Mouse (Mus musculus): ENCODE data around the gene Gpc6.

The Gpc6 gene

DNA sequence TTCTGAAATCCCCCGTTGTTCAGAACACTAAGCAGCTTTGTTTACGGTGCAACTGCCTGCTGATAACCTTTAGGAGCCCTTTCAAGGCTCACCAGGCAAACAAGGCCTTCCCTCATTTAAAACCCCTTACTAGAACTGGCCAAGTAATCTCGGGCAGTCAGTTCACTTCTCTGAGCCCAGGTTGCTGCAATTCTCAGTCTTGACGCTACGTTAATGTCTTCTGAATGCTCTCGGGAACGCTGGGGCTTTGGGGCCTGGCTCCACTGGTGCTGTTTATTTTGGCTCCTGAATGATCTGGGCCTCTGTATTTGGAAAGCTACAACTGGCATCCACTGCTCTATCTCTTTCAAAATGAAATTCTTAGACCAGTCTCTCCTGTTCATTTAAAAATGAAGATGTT lies 985.2 kb downstream of the Gpc6 start:
- no peak for DNase-seq (ENCODE audit: extremely low read depth, low read depth, low spot score)

- DNase-seq (ENCODE audit: extremely low read depth, low read depth, low spot score) = no peak
Observed at GRCm38 (mm10) chr14:117912624-117913270, 987.6 kb downstream of the Gpc6 start.

DNA sequence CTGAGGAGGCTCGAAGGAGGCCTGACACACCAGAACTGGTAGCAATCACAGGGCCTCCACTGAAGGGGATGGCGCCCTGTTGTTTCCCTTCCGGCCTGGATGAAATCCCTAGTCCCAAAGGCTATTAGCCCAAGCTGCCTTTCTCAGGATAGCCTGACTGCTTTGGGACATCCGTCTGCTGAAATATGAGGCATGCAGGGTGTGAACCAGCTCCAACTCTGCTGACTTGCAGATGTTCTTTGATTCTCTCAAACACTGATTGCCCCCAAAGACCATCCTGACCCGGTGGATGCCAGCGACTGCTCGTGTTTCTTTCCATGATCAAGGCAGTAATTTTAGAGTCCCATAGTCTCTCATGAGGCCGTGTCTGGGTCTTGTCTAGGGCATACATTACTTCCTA lies 991.5 kb downstream of the Gpc6 start:
- no peak for DNase-seq (ENCODE audit: extremely low read depth, low read depth, low spot score)

- DNase-seq (ENCODE audit: extremely low read depth, low read depth, low spot score) = no peak
Observed at GRCm38 (mm10) chr14:117918724-117919123, 993.6 kb downstream of the Gpc6 start.

- DNase-seq (ENCODE audit: extremely low read depth, low read depth, low spot score) = no peak
Observed at GRCm38 (mm10) chr14:117919612-117920011, 994.5 kb downstream of the Gpc6 start.

DNA sequence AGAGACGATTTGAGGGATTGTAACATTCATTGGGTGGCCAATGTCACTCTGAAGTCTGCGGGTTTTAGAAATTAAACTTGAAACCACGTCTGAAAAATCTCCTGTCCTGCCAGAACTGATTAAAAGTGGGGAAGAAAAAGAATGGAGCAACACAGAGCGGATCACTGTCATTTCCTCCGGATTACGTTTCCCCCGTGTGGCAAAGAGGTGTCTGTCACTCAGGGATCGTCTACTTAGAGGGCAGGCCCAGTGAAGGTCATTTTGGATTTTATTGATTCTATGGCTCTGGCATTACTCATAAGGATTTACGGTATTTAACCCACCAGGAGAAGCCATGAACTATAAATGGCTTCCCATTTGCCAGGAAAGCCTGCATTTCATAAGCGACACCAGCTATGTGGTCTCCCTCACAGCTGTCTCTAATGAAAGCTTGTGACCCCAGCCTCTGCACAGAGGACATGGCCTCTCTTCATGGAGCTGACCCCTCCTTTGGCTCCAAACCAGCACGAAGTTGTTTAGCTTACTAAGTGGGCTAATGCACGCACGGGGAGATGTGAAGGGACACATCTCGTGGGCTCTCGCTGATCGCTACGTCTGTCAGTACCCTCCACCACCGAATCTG lies 996.4 kb downstream of the Gpc6 start:
- DNase-seq (ENCODE audit: extremely low read depth, low read depth, low spot score) = no peak

DNA sequence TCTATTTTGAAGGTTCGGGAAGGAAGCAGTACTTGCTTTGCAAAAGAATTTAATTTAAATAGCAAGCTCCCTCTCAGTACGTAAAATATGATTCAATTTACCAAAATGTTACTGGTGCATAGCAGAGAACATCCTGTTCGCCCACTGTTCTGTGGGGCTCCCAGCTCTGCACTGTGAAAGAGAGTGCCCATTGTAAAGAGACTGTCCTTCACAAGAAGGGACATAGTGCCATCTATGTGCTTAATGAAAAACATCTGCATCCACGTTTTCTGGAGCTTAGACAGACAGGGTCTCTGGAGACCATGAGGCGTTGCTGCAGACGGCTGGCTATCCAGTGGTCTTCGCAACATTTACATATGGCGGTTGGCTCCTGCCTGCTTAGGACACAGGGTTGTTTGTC lies 998.6 kb downstream of the Gpc6 start:
- no peak for DNase-seq (ENCODE audit: extremely low read depth, low read depth, low spot score)

- no peak for DNase-seq (ENCODE audit: extremely low read depth, low read depth, low spot score)
Observed at GRCm38 (mm10) chr14:117930105-117930847, 1005.2 kb downstream of the Gpc6 start.

DNA sequence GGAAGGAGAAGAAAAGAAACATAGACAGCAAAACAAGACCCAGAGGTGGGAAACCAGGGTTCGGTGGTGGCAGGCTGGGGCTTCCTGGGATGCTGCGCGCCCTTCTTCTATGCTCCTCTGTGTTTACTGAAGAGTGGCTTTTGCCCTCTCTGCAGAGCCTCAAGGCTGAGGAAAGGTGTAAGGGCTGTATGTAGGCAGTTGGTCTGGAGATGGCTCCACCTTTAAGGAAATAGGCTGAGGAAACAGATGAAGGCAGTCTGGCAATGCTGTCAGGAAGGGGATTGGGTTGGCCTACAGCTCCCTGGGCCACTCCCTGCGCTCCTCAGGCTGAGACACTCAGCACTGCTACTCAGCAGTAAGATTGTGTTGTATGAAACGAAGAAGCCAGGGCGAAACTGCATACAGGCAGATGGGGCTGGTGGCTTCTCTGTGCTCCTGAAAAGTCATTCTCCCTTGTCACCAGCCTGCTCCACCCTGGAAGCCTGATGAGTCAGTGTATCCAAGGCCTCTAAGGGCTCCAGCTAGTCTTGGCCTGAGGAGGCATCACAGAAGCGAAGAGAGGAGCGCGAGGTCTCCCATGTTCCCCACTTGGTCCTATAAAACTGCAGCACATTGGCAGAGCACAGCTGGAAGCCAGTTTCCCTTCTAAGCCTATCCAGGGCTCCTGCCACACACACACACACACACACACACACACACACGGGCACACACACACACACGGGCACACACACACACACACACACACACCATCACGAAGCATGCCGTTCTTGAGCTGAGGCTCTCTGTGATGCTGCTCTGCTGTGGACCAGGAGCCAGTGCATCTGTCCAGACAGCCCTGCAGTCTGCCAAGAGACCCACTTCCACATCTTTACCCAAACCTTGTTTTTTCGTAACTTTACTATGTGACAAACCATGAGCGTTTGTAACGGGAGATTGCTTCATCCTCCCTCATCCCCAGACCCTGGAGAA lies 1006.0 kb downstream of the Gpc6 start:
- DNase-seq (ENCODE audit: extremely low read depth, low read depth, low spot score) = no peak

GRCm38 (mm10) chr14:117932163-117932851 lies 1007.2 kb downstream of the Gpc6 start:
- DNase-seq (ENCODE audit: extremely low read depth, low read depth, low spot score) = no peak

DNA sequence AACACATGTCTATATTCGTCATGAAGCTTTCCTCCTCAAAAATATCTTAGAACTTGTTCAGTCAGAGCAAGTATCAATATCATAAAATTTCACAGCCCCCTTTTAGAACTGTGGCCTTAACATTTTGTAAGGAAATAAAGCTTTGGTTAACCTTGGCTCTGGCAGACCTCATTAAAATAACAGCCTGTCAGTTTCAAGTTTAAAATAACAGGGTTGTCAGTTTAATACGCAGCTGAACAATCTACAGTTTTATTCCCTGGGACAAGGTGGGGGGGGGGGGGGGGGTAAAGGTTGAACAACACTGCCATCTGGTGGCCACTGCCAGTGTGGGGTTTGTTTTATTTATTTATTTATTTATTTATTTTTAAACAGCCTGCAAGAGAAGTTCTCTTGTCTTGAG lies 1013.4 kb downstream of the Gpc6 start:
- no peak for DNase-seq (ENCODE audit: extremely low read depth, low read depth, low spot score)

DNA sequence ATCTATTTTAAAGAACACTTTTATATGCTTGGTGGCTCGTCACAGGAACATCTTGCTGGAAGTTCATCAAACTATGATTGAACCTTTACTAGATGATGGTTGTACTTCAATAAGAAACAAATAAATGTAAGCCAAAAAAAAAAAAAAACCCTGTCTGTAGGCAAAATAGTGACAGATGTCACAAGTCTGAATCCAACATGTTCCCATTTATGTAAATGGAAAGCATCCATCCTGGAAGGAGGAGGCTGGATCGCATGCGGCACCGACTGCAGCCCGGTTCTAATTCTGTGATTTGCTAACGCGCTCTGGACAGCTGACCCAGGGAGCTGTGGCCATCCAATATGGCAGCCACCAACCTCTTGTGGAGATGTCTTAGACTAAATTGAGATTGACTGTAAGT lies 1014.4 kb downstream of the Gpc6 start:
- no peak for DNase-seq (ENCODE audit: extremely low read depth, low read depth, low spot score)

- DNase-seq (ENCODE audit: extremely low read depth, low read depth, low spot score) = no peak
Observed at GRCm38 (mm10) chr14:117945920-117946503, 1020.9 kb downstream of the Gpc6 start.

- DNase-seq (ENCODE audit: extremely low read depth, low read depth, low spot score) = no peak
Observed at GRCm38 (mm10) chr14:117951265-117951664, 1026.2 kb downstream of the Gpc6 start.

GRCm38 (mm10) chr14:117951686-117952085 lies 1026.6 kb downstream of the Gpc6 start:
- DNase-seq (ENCODE audit: extremely low read depth, low read depth, low spot score) = no peak

- DNase-seq (ENCODE audit: extremely low read depth, low read depth, low spot score) = no peak
Observed at GRCm38 (mm10) chr14:117956051-117956450, 1030.9 kb downstream of the Gpc6 start.

GRCm38 (mm10) chr14:117958389-117958788 lies 1033.3 kb downstream of the Gpc6 start:
- no peak for DNase-seq (ENCODE audit: extremely low read depth, low read depth, low spot score)

- DNase-seq (ENCODE audit: extremely low read depth, low read depth, low spot score) = no peak
Observed at GRCm38 (mm10) chr14:117961267-117961666, 1036.2 kb downstream of the Gpc6 start.

DNA sequence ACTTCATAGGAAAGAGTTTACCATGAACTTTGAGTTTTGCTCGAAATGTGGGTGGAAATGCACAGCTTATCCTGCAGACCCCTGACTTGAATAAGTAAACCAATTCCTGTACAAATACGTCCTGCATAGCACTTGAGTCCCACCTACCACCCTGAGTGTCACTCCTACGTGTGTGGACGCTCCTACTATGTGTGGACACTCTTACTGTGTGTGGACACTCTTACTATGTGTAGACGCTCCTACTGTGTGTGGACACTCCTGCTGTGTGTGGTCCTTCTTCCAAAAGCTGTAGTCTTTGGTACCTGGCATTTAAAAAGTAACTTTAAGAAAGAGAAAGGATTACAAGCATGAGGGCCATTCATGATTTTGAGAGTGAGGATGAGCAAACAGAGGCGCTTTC lies 1036.7 kb downstream of the Gpc6 start:
- DNase-seq (ENCODE audit: extremely low read depth, low read depth, low spot score) = no peak

DNA sequence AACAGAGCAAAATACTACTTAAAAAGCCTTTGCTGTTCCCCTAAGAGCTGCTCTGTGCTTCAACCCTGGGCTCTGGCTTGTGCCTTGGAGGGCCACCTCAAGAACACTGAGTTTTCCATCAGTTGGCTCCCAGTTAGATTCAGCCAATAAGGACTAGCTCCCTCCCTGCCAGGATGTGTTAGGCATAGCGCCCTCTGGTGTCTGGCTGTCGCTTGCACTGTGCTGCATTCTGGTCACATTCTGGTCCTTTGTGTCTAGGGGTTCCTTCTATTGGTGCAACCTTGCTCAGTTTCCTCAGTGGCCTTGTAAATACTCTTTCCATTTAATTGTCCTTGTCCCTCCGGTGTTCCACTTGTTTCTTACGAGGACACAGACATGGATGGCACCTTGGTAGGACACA lies 1037.3 kb downstream of the Gpc6 start:
- DNase-seq (ENCODE audit: extremely low read depth, low read depth, low spot score) = no peak

All from fat pad, adult 2 months (tissue).